Mouse (Mus musculus) thymus, adult 2 months (tissue): Measurements from ENCODE around the gene Ppef2. TPM values are rescaled to one million over a fixed set of nuclear protein-coding genes. Genes with fewer than 3 reads are reported as not detected.
A peak's percentile ranks its signal among the peaks of the same experiment; 100 is the strongest.

Experiments used
- DNase-seq: peaks from one replicate; pipeline ENCODE4 v3.0.0; 2021
- H3K27ac ChIP-seq: fragments of 200-500 bp; 2 replicates; pipeline ENCODE4 v1.5.1; 2012; ENCODE audit warnings: low read length, control low read depth; ENCODE audit not compliant: control insufficient read depth, insufficient read depth
- H3K27me3 ChIP-seq: fragments of 200-500 bp; 2 replicates; pipeline ENCODE4 v1.6.1; 2012; ENCODE audit warnings: mild to moderate bottlenecking, low read length, moderate library complexity, mixed read lengths; ENCODE audit not compliant: control insufficient read depth, insufficient read depth
- H3K36me3 ChIP-seq: fragments of 200-500 bp; 2 replicates; pipeline ENCODE4 v1.6.1; 2012; ENCODE audit warnings: mild to moderate bottlenecking, low read length, moderate library complexity; ENCODE audit not compliant: control insufficient read depth, insufficient read depth
- H3K4me1 ChIP-seq: fragments of 200-500 bp; replicated peaks from 2 replicates; pipeline ENCODE4 v1.6.1; 2012; ENCODE audit warnings: low read length; ENCODE audit not compliant: control insufficient read depth, insufficient read depth
- H3K4me3 ChIP-seq: fragments of 200-500 bp; 2 replicates; pipeline ENCODE4 v1.5.1; 2012; ENCODE audit warnings: mild to moderate bottlenecking, low read length, control low read depth, moderate library complexity; ENCODE audit not compliant: control insufficient read depth, insufficient read depth
- CTCF ChIP-seq: fragments of 200-500 bp; IDR thresholded peaks from 2 replicates; pipeline ENCODE4 v1.5.1; 2012; ENCODE audit warnings: mild to moderate bottlenecking, control low read depth, low read length, moderate library complexity, borderline replicate concordance; ENCODE audit not compliant: control insufficient read depth, poor library complexity, insufficient read depth; ENCODE audit errors: extremely low read depth
- POLR2A ChIP-seq: fragments of 200-500 bp; IDR thresholded peaks from 2 replicates; pipeline ENCODE4 v1.6.1; 2012; ENCODE audit warnings: mild to moderate bottlenecking, low read length, control low read depth, moderate library complexity; ENCODE audit not compliant: control insufficient read depth, poor library complexity, insufficient read depth; ENCODE audit errors: extremely low read depth
- WGBS: fragments of 180-500 bp; shearing (Covaris S2); methylation state at CpG from one replicate; pipeline ENCODE4 v1.1.7; 2018; 5-methylcytosine and 5-hydroxymethylcytosine counted together
- polyA plus RNA-seq: library from polyadenylated mRNA; depleted of rRNA; stranded (reverse); fragments of >200 nt; gene quantifications from 2 replicates; pipeline ENCODE4 v1.2.3, GENCODE M21; 2012

Gene Ppef2
- polyA plus RNA-seq, 1 experiment, result 1.3 TPM

DNA sequence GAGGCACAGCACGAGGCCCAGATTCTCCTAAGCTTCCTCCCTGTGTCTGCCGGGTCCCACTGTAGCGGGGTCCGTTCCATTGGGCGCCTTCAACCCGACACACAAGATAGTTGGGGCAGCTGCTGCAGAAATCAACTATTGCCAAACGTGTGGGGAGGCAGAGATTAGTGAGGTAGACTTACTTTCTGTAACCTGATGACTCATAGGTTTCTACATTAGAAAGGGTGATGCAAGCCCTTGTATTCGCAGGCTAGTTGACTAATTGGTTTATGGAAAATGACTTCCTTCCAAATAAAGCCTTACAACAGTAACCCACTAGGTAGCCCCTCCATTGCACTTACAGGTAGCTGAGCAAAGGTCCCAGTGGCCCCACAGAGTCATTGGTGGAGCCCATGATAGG lies 6.6 kb upstream of the Ppef2 start:
- Histone ChIP-seq H3K4me1 (no peaks in the 10 kb centered on the region), H3K27ac (no peak overlapping the region), H3K36me3 (no peaks in the 10 kb centered on the region), H3K27me3 (no peaks in the 10 kb centered on the region), H3K4me3 (no peak overlapping the region)
- DNase-seq, result no peak
- TF ChIP-seq POLR2A (no peak), CTCF (no peak)
- 92% methylated on average over 8 of the region's 8 CpGs for WGBS

DNA sequence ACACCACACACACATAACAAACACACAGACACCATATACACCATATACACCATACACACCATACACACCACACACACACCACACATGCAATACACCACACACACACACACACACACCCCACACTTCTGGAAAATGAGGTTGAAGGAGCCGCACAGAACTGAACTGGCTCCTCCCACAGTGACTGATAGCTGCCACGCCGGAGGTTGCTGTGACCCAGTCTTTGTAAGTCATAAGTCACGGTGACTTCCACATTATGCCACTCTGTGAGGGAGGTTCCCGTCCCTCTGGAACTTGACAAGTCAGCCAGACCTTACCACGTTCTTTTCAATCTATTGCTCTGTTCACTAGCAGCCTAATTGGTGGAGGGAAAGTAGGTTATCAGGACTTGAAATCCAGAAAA lies 1.6 kb downstream of the Ppef2 start:
- TF ChIP-seq POLR2A, result no peak
- H3K27ac ChIP-seq, result no peak overlapping the region
- no peak for DNase-seq
- 0 out of 2 replicates have a peak, but pooled peaks cover 7% of the 10 kb centered on the region for H3K4me1 ChIP-seq
- H3K4me3 ChIP-seq, result no peak overlapping the region
- no peaks in the 10 kb centered on the region for H3K27me3 ChIP-seq
- H3K36me3 ChIP-seq, result no peaks in the 10 kb centered on the region
- 28% methylated on average over 6 of the region's 6 CpGs for WGBS

DNA sequence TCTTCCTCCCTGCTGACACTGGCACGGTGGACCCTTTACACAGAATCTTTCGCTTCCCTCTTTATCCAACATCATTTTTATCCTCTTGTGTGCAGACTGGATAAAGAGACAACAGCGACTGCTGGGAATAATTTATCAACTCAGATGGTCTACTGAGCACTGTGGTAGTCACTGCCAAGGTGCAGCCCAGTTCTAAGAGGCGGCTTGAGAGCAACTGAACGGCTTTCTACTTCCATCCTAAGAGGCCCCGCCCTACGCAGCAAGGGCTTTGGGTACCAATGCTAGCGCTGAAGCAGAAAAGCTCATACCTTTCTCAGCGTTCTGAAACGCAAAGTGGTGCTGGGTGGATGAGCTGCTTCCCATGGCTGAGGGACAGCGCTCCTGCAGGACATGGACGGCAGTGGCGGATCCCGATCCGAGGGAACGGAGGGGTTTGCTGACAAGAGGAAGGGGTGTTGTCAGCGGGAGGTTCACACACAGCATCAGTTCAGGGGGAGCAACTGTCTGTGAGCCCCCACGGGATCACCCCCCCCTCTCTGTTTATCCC lies 3.2 kb downstream of the Ppef2 start:
- H3K4me1 ChIP-seq, result 0 out of 2 replicates have a peak, but pooled peaks cover 7% of the 10 kb centered on the region
- no peak overlapping the region for H3K27ac ChIP-seq
- WGBS, result 43% methylated on average over 18 of the region's 18 CpGs
- no peak overlapping the region for H3K4me3 ChIP-seq
- no peak for TF ChIP-seq CTCF
- TF ChIP-seq POLR2A, result no peak
- H3K36me3 ChIP-seq, result no peaks in the 10 kb centered on the region
- no peak for DNase-seq
- H3K27me3 ChIP-seq, result no peaks in the 10 kb centered on the region

- no peaks in the 10 kb centered on the region for H3K27me3 ChIP-seq
- H3K4me1 ChIP-seq, result 0 out of 2 replicates have a peak, but pooled peaks cover 3% of the 10 kb centered on the region
- H3K27ac ChIP-seq, result no peak overlapping the region
- H3K36me3 ChIP-seq, result no peaks in the 10 kb centered on the region
- TF ChIP-seq POLR2A (no peak), CTCF (no peak)
- no peak overlapping the region for H3K4me3 ChIP-seq
- no peak for DNase-seq
- WGBS, result 93% methylated on average over 6 of the region's 6 CpGs
Observed at GRCm38 (mm10) chr5:92252031-92252430, 4.0 kb downstream of the Ppef2 start.

- no peak overlapping the region for H3K27ac ChIP-seq
- no peak overlapping the region for H3K4me3 ChIP-seq
- no peak for DNase-seq
- WGBS, result 84% methylated on average over 11 of the region's 11 CpGs
- TF ChIP-seq CTCF (no peak), POLR2A (no peak)
- H3K36me3 ChIP-seq, result no peaks in the 10 kb centered on the region
- H3K4me1 ChIP-seq, result 0 out of 2 replicates have a peak, but pooled peaks cover 10% of the 10 kb centered on the region
- no peaks in the 10 kb centered on the region for H3K27me3 ChIP-seq
Observed at GRCm38 (mm10) chr5:92248614-92249013, 7.5 kb downstream of the Ppef2 start.

GRCm38 (mm10) chr5:92245483-92245882 lies 10.6 kb downstream of the Ppef2 start:
- WGBS, result 10% methylated on average over 9 of the region's 9 CpGs
- Histone ChIP-seq H3K4me1 (0 out of 2 replicates have a peak, but pooled peaks cover 7% of the 10 kb centered on the region), H3K27ac (no peak overlapping the region), H3K27me3 (no peaks in the 10 kb centered on the region), H3K36me3 (no peaks in the 10 kb centered on the region), H3K4me3 (no peak overlapping the region)
- no peak for TF ChIP-seq POLR2A
- TF ChIP-seq CTCF, result no peak
- DNase-seq, result peak; percentile 64

GRCm38 (mm10) chr5:92244900-92245299 lies 11.2 kb downstream of the Ppef2 start:
- Histone ChIP-seq H3K27ac (no peak overlapping the region), H3K36me3 (no peaks in the 10 kb centered on the region), H3K4me3 (no peak overlapping the region), H3K27me3 (no peaks in the 10 kb centered on the region), H3K4me1 (peaks cover 7% of the 10 kb centered on the region; the same call in 1 of the 2 replicates)
- no peak for TF ChIP-seq POLR2A
- TF ChIP-seq CTCF, result no peak
- no peak for DNase-seq
- 88% methylated on average over 2 of the region's 2 CpGs for WGBS
